Comparison of ENCODE assay signal across 9 mouse cellular contexts in the genomic region with DNA sequence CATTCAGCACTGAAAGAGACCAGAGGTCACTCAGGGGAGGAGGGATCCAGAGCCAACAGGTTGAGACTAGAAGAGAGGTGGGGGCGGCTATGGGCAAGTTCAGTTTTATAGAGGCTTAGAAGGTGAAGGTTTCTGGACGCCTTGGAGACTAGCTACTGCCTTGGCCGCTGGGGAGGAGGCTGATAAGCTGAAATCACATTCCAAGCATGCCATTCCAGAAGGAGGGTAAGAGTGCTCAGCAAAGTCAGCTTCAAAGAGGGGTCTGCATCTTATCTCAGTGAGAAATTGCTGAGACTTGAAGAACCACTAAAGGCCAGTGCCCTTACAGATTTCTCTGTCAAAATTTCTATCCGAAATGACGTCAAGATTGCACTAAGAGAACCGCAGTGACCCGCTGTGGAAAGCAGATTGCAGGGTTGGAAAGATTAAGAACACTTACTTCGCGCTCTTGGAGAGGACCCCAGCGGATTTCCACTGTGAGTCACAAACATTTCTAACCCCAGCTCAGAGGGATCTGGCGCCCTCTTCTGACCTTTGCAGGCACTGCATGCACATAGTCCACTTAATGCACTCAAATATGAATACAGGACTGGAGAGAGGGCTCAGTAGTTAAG.
DNase-seq lines count a peak whose midpoint lies in the region; ATAC-seq and TF ChIP-seq lines count a peak whose summit lies in the region.
"Had no signal": no experiment of that assay in that cellular context is flagged by ENCODE, and none has a peak within 500 bp of the region (broad histone marks: within the 10 kb centered on the region; RNA-seq: fewer than 3 reads in every experiment).

No protein-coding gene starts in this region.

- ATAC-seq in hindbrain, embryonic 14.5 days (ENCODE audit: low FRiP score) = no peak

- WGBS in hindbrain, embryonic 14.5 days = 24% methylated on average over 11 of the region's 11 CpGs

- DNase-seq in left cerebral cortex, adult 18-20 months (ENCODE audit: low spot score in 2 of 2) = peak; percentile 39 to 53
- no peak for DNase-seq in left cerebral cortex, adult 11 months (ENCODE audit: low spot score)
- peak; percentile 21 for DNase-seq in cerebellum, adult 11-12 months
- DNase-seq in frontal cortex, postnatal 36 days (ENCODE audit: low spot score in 2 of 2) = peak; percentile 43 to 52
- DNase-seq in hindbrain, embryonic 14.5 days (ENCODE audit: low spot score) = peak; percentile 69
- DNase-seq in left cerebral cortex, postnatal 14 days (ENCODE audit: low spot score in 2 of 2) = peak; percentile 60 to 66
- DNase-seq in thymus, postnatal 36 days = peak; percentile 40 to 58

- H3K9me3 ChIP-seq in hindbrain, embryonic 14.5 days (ENCODE audit: control insufficient read depth, low read length) = no peaks in the 10 kb centered on the region
- H3K9me3 ChIP-seq: neural tube, embryonic 12.5 days had no signal

- no peak overlapping the region for H3ac ChIP-seq in myocyte (ENCODE audit: control insufficient read depth, insufficient read length)

- H3K27ac ChIP-seq in hindbrain, embryonic 14.5 days = no peak overlapping the region
- H3K27ac ChIP-seq: neural tube, embryonic 12.5 days had no signal

- no peak overlapping the region for H3K9ac ChIP-seq in hindbrain, embryonic 14.5 days
- H3K9ac ChIP-seq: neural tube, embryonic 12.5 days had no signal

- no peaks in the 10 kb centered on the region for H3K79me2 ChIP-seq in myocyte (ENCODE audit: control insufficient read depth, insufficient read depth)

- H3K4me3 ChIP-seq in hindbrain, embryonic 14.5 days (replicated peaks; ENCODE audit: low read length) = no peak overlapping the region
- H3K4me3 ChIP-seq in myocyte = no peak overlapping the region
- H3K4me3 ChIP-seq: neural tube, embryonic 12.5 days had no signal

- TF ChIP-seq POLR2A in myocyte (IDR thresholded peaks at IDR 0.05; ENCODE audit: insufficient read length, low read depth) = no peak

- no peaks in the 10 kb centered on the region for H3K36me3 ChIP-seq in hindbrain, embryonic 14.5 days (replicated peaks; ENCODE audit: control insufficient read depth, insufficient read depth)
- H3K36me3 ChIP-seq in myocyte (ENCODE audit: control insufficient read depth, insufficient read depth) = no peaks in the 10 kb centered on the region
- H3K36me3 ChIP-seq: neural tube, embryonic 12.5 days had no signal

- intact Hi-C loops in left cerebral cortex, postnatal 14 days (cut with DNase I) = loop anchor here (5.0 to 10.0 kb wide), 3 partner anchors 119 to 766 kb away; partner anchors contain the start of gene Sh3bp4

- no peaks in the 10 kb centered on the region for H3K27me3 ChIP-seq in hindbrain, embryonic 14.5 days (ENCODE audit: control insufficient read depth, insufficient read depth, low read length)
- H3K27me3 ChIP-seq in myocyte (ENCODE audit: control insufficient read depth, insufficient read depth, insufficient read length) = no peaks in the 10 kb centered on the region
- H3K27me3 ChIP-seq: neural tube, embryonic 12.5 days had no signal

- no peak overlapping the region for H3K4me2 ChIP-seq in hindbrain, embryonic 14.5 days (replicated peaks)
- H3K4me2 ChIP-seq in myocyte (ENCODE audit: low read depth) = peak overlapping the region; percentile 69
- H3K4me2 ChIP-seq: neural tube, embryonic 12.5 days had no signal

- H3K4me1 ChIP-seq in hindbrain, embryonic 14.5 days (replicated peaks; ENCODE audit: control insufficient read depth, insufficient read depth, low read length) = peaks cover 3% of the 10 kb centered on the region
- H3K4me1 ChIP-seq: neural tube, embryonic 12.5 days had no signal

TF ChIP-seq in myocyte, 11 proteins besides CTCF, POLR2A, EP300 and RAD21:
- TF ChIP-seq SRF (IDR thresholded peaks at IDR 0.05; ENCODE audit: control insufficient read depth, insufficient read length, low read depth) (no peak), CEBPB (IDR thresholded peaks at IDR 0.05; ENCODE audit: insufficient read depth, poor library complexity, severe bottlenecking) (0 out of 2 replicates have a peak, but pooled peaks have one; percentile 15), MYOG (IDR thresholded peaks at IDR 0.05; ENCODE audit: control insufficient read depth in 1 of 3, insufficient read depth in 1 of 3, insufficient read length in 2 of 3, low read depth in 2 of 3) (no peak)
TF ChIP-seq in myocyte: peak in this region for 1.
